Mouse (Mus musculus): Measurements from ENCODE around the gene Srcin1.

Gene Srcin1

DNA sequence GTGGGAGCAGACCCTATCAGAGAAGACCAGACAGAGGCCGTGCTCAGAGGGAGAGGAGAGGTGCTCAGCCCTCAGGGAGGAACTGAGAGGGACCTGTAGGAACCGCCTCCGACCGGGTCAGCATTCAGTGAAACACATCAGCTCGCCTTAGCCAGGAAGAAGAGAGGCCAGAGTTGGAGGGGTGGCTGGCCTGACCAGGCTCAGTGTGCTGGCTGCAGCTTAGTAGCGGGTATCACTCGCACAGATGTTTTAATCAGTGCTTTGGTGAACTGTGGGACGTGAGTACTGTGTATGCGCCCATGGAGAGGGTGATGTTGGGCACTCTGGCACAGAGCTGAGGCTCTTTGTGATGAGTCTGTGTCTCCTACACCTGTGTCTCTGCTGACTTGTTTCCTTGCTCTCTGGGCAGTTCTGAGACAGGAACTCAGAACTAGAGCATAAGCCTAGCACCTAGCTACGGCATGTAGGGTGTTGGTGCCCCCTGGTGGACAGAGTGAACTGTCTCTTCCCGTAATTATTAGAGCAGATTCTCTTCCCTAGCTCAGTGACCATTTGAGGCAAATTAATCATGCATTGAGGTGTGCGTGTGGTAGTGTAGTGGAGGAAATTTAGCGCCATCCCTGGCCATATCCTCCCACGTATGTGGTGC lies 107.2 kb downstream of the Srcin1 start:
- peak; percentile 59 to 78 for DNase-seq (ENCODE audit: low spot score in 2 of 2)

DNA sequence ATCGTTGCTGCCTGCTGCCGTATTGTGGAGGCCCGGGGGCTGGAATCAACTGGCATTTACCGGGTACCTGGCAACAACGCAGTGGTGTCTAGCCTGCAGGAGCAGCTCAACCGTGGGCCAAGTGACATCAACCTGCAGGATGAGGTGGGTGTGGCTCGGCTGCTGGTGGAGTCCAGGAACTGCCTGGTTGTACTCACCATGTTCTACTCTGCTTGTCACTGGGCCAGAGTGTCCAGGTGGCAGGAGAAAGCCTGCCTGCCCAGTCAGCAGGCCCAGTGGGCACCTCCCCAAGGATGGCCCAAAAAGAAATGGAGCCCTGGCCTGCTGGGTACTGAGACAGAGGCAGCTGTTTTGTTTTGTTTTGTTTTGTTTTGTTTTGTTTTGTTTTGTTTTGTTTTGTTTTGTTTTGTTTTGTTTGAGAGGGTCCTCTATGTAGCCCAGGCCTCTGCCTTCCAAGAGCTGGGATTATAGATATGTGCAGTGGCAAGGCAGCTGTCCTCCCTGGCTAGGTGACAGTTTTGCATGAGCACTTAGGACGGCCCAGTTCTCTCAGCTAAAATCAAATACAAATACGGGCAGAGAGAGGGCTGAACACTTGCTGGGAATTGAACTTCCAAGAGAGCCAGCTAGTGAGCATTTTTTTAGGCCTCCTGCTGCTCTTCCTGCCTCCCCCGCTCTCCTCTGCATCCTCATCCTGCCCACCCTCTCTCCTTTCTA lies 109.4 kb downstream of the Srcin1 start:
- DNase-seq (ENCODE audit: low spot score in 2 of 2), result no peak

DNA sequence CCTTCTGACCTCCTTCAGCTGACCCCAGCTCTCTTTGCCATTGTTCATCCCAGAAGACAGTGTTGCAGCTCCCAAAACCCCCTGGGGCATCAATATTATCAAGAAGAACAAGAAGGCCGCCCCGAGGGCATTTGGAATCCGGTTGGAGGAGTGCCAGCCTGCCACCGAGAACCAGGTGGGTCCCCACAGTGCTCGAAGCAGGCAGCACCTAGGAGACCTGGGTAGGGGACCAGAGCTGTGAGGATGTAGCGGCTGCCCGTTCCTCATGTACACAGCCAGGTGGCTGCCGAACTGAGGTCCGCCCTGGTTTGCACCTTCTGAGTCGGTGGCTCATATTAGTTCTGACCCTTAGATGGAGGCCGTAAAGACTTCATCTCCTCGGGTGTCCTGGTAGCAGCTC lies 110.0 kb downstream of the Srcin1 start:
- DNase-seq (ENCODE audit: low spot score in 2 of 2), result no peak

DNA sequence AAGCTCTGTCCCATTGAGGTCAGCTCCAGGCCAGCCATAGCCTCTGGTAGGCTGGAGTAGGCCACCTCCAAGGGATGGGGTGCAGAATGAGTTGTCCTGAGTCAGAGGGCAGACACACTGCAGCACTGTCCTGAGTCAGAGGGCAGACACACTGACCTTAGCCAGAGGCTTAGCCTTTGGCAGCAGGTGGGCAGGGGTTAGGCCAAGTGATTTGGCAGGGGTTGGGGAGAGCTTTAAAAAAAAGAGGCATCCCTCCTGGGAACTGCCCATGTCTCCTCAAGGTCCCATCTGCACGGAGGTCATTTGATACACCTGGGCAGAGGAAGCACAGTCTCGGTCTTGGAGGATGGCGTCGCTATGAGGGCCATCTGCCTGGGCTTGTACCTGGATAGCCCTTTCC lies 112.0 kb downstream of the Srcin1 start:
- no peak for DNase-seq (ENCODE audit: low spot score in 2 of 2)

DNA sequence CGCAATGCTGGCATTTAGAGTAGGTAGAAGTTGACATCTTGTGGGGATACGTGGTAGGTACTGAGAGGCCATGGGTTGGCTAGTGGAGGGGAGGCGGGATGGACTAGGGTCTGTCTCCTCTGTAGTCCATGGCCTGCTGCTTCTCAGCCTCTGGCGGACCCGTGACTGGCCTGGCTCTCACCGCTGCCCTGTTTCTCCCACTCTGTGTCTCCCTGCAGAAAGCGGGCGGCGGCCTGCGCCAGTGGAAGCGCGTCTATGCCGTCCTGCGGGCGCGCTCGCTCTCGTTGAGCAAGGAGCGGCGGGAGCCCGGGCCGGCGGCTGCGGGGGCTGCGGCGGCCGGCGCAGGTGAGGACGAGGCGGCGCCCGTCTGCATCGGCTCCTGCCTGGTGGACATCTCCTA lies 112.8 kb downstream of the Srcin1 start:
- DNase-seq (ENCODE audit: low spot score in 2 of 2), result no peak

DNA sequence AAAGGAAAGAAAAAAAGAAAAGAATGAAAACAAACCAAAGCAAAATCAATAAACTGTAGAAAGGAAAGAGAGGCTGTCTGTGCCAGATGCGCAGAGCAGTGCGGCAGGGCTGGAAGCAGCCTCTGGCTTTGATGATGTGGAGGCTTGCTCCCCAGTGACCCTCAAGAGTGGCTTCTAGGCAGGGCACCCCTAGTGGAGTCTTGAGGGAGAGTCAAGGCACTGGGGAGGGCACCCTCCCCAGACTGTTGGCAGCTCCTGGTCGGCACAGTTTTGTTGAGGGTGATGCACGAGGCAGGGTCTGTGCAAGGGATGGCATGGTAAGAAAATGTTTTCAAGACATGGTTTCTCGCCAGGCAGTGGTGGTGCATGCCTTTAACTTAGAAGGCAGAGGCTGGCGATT lies 113.4 kb downstream of the Srcin1 start:
- no peak for DNase-seq (ENCODE audit: low spot score in 2 of 2)

DNA sequence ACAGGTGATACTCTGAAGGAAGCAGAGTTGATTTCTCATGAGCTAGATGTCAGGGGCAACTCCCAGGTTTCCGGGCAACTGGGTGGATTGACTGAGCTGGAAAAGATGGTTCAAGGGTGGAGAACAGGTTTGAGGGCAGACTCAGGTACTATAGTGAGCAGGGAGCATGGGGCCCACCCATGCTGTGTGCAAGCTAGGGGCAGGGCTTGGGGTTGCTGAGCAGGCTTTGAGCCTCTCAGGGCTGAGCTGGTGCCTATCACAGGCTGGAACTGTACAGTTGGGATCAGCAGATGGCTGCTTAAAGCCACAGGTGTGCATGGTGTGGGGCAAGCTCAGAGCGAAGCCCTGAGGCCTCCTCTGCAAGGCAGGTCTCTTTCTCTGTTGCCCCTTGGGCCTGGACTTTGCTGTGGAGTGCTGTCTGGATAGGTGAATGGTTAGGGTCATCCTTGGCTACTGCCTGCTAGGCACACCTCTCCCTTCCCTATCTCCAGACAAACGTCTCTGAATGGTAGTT lies 114.6 kb downstream of the Srcin1 start:
- no peak for DNase-seq (ENCODE audit: low spot score in 2 of 2)

Measured in frontal cortex, postnatal 25 days (tissue).